Mouse (Mus musculus) liver, adult 2 months (tissue): ENCODE data around the gene Cadm3. TPM values are rescaled to one million over a fixed set of nuclear protein-coding genes. Genes with fewer than 3 reads are reported as not detected.

Experiments used
- DNase-seq: peaks from one replicate; pipeline ENCODE4 v3.0.0-alpha.2; 2011; ENCODE audit warnings: low read depth, low spot score; ENCODE audit errors: extremely low read depth
- H3K27ac ChIP-seq: fragments of 200-500 bp; replicated peaks from 2 replicates; pipeline ENCODE4 v1.5.1; 2012; ENCODE audit warnings: low read depth, mild to moderate bottlenecking, control low read depth, inconsistent platforms, low read length; ENCODE audit not compliant: insufficient read depth
- H3K27me3 ChIP-seq: fragments of 200-500 bp; 2 replicates; pipeline ENCODE4 v1.6.1; 2012; ENCODE audit warnings: mild to moderate bottlenecking, moderate library complexity, low read length, inconsistent platforms; ENCODE audit not compliant: control insufficient read depth, insufficient read depth
- H3K36me3 ChIP-seq: fragments of 200-500 bp; 2 replicates; pipeline ENCODE4 v1.6.1; 2012; ENCODE audit warnings: low read length, inconsistent platforms; ENCODE audit not compliant: control insufficient read depth, insufficient read depth
- H3K4me1 ChIP-seq: fragments of 200-500 bp; 2 replicates; pipeline ENCODE4 v1.6.1; 2011; ENCODE audit warnings: low read length; ENCODE audit not compliant: control insufficient read depth, insufficient read depth
- H3K4me3 ChIP-seq: fragments of 200-500 bp; 2 replicates; pipeline ENCODE4 v1.5.1; 2011; ENCODE audit warnings: low read depth, mild to moderate bottlenecking, control low read depth, low read length, moderate library complexity; ENCODE audit not compliant: insufficient read depth
- H3K79me2 ChIP-seq: fragments of 200-500 bp; 2 replicates; pipeline ENCODE4 v1.6.1; 2012; ENCODE audit warnings: inconsistent platforms, mild to moderate bottlenecking, low read length, moderate library complexity; ENCODE audit not compliant: control insufficient read depth, insufficient read depth
- H3K9ac ChIP-seq: fragments of 200-500 bp; 2 replicates; pipeline ENCODE4 v1.6.1; 2012; ENCODE audit warnings: low read depth, mild to moderate bottlenecking, control low read depth, inconsistent platforms, low read length
- CTCF ChIP-seq: fragments of 200-500 bp; IDR thresholded peaks from 2 replicates; pipeline ENCODE4 v1.5.1; 2011; ENCODE audit warnings: low read depth, low read length, control low read depth
- POLR2A ChIP-seq: fragments of 200-500 bp; IDR thresholded peaks from 2 replicates; pipeline ENCODE4 v1.6.1; 2011; ENCODE audit warnings: low read length, control low read depth; ENCODE audit not compliant: insufficient read depth; ENCODE audit errors: extremely low read depth
- WGBS: fragments of 180-500 bp; shearing (Covaris S2); methylation state at CpG from one replicate; pipeline ENCODE4 v1.1.7; 2018; 5-methylcytosine and 5-hydroxymethylcytosine counted together
- polyA plus RNA-seq: library from polyadenylated mRNA; depleted of rRNA; stranded (reverse); fragments of >200 nt; gene quantifications from 2 replicates; pipeline ENCODE4 v1.2.3, GENCODE M21; 2012
- total RNA-seq: library from RNA; depleted of rRNA; stranded (reverse); fragments of >200 nt; gene quantifications from 2 replicates; pipeline ENCODE4 v1.2.3, GENCODE M21; 2014

Gene Cadm3
- total and polyA plus RNA-seq, 2 experiments: 3.0 to 9.2 TPM

- 64% methylated on average over 7 of the region's 7 CpGs for WGBS
- TF ChIP-seq POLR2A (no peak), CTCF (no peak)
- DNase-seq: no peak
These were observed 12.2 kb downstream of the Cadm3 start for GRCm38 (mm10) chr1:173355107-173355846.

GRCm38 (mm10) chr1:173350372-173350957 lies 17.0 kb downstream of the Cadm3 start, which contains the start of gene Aim2:
Aim2 (plus strand) TSS chr1:173350879.
- WGBS: 7% methylated on average over 10 of the region's 10 CpGs
- no peaks in the 10 kb centered on the region for H3K4me1 ChIP-seq
- no peaks in the 10 kb centered on the region for H3K36me3 ChIP-seq
- H3K79me2 ChIP-seq: no peaks in the 10 kb centered on the region
- H3K27ac ChIP-seq: no peak within 1 kb of the TSS
- peaks cover 5% of the 10 kb centered on the region; the same call in 1 of the 2 replicates for H3K27me3 ChIP-seq
- H3K4me3 ChIP-seq: no peak within 1 kb of the TSS
- DNase-seq: no peak
- no peak within 1 kb of the TSS for H3K9ac ChIP-seq
- TF ChIP-seq CTCF (no peak), POLR2A (no peak)

More at GRCm38 (mm10) chr1:173355107-173355846, 12.2 kb downstream of the Cadm3 start:
- no peaks in the 10 kb centered on the region for H3K4me1 ChIP-seq
- H3K4me3 ChIP-seq: no peak overlapping the region
- H3K27ac ChIP-seq: no peak overlapping the region
- no peaks in the 10 kb centered on the region for H3K79me2 ChIP-seq
- H3K36me3 ChIP-seq: no peaks in the 10 kb centered on the region
- no peaks in the 10 kb centered on the region for H3K27me3 ChIP-seq
- H3K9ac ChIP-seq: no peak overlapping the region

GRCm38 (mm10) chr1:173349946-173350345 lies 17.5 kb downstream of the Cadm3 start:
- Histone ChIP-seq H3K4me3 (no peak overlapping the region), H3K4me1 (no peaks in the 10 kb centered on the region), H3K79me2 (no peaks in the 10 kb centered on the region), H3K27ac (no peak overlapping the region), H3K27me3 (peaks cover 5% of the 10 kb centered on the region; the same call in 1 of the 2 replicates), H3K9ac (no peak overlapping the region), H3K36me3 (no peaks in the 10 kb centered on the region)
- 8% methylated on average over 6 of the region's 6 CpGs for WGBS
- no peak for TF ChIP-seq CTCF
- TF ChIP-seq POLR2A: no peak
- DNase-seq: no peak

GRCm38 (mm10) chr1:173349192-173349591 lies 18.3 kb downstream of the Cadm3 start:
- 61% methylated on average over 5 of the region's 5 CpGs for WGBS
- H3K79me2 ChIP-seq: no peaks in the 10 kb centered on the region
- peaks cover 5% of the 10 kb centered on the region; the same call in 1 of the 2 replicates for H3K27me3 ChIP-seq
- H3K9ac ChIP-seq: no peak overlapping the region
- TF ChIP-seq POLR2A (no peak), CTCF (no peak)
- no peak overlapping the region for H3K27ac ChIP-seq
- no peak overlapping the region for H3K4me3 ChIP-seq
- H3K36me3 ChIP-seq: no peaks in the 10 kb centered on the region
- DNase-seq: no peak
- no peaks in the 10 kb centered on the region for H3K4me1 ChIP-seq

GRCm38 (mm10) chr1:173348527-173348926 lies 19.0 kb downstream of the Cadm3 start:
- WGBS: 34% methylated on average over 1 of the region's 1 CpGs
- H3K9ac ChIP-seq: no peak overlapping the region
- no peak overlapping the region for H3K27ac ChIP-seq
- H3K79me2 ChIP-seq: no peaks in the 10 kb centered on the region
- peaks cover 5% of the 10 kb centered on the region; the same call in 1 of the 2 replicates for H3K27me3 ChIP-seq
- no peak for DNase-seq
- no peaks in the 10 kb centered on the region for H3K4me1 ChIP-seq
- H3K4me3 ChIP-seq: no peak overlapping the region
- H3K36me3 ChIP-seq: no peaks in the 10 kb centered on the region
- no peak for TF ChIP-seq POLR2A
- no peak for TF ChIP-seq CTCF

GRCm38 (mm10) chr1:173345112-173345511 lies 22.4 kb downstream of the Cadm3 start:
- Histone ChIP-seq H3K4me3 (no peak overlapping the region), H3K9ac (no peak overlapping the region), H3K36me3 (no peaks in the 10 kb centered on the region), H3K4me1 (no peaks in the 10 kb centered on the region), H3K79me2 (no peaks in the 10 kb centered on the region), H3K27ac (no peak overlapping the region), H3K27me3 (peaks cover 5% of the 10 kb centered on the region; the same call in 1 of the 2 replicates)
- no peak for DNase-seq
- 84% methylated on average over 4 of the region's 4 CpGs for WGBS
- no peak for TF ChIP-seq POLR2A
- no peak for TF ChIP-seq CTCF
